Mouse (Mus musculus): ENCODE measurements around the gene Glis2.

DNA sequence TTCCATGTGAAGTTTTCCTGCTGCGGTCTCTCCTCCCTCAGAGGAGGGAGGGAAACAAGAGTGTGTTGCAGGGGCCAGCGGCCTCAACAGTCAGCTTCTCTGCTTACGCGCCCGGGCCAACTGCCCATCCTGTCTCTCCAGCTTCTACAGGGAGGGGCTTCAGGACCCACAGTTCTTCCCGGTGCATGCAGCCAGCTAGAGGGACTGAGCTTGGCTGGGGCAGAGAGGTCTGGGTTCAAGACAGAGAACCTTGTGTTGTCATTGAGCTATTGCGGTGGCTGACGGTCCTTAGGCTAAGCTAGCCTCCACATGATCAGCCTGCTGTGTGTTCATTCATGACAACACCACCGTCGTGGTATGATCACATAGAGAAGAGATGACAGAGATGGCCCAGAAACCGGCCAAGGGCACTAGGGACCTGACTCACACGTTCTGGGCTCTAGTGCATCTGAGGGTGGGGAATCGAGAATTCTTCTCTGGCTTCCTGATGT lies 53.2 kb downstream of the Glis2 start:
- TF ChIP-seq CTCF (conservative IDR thresholded peaks at IDR 0.05; ENCODE audit: low read length), result no peak
- TF ChIP-seq NANOG (IDR thresholded peaks at IDR 0.05; ENCODE audit: borderline replicate concordance, low read length), result no peak
- TF ChIP-seq POU5F1 (IDR thresholded peaks at IDR 0.05; ENCODE audit: borderline replicate concordance, low read length), result no peak
